Mouse (Mus musculus): ENCODE measurements around the gene Wfikkn1. TPM values are rescaled to one million over a fixed set of nuclear protein-coding genes. Genes with fewer than 3 reads are reported as not detected.

The Wfikkn1 gene
- polyA plus RNA-seq, 1 experiment from 2014 or later, result 0.65 TPM

DNA sequence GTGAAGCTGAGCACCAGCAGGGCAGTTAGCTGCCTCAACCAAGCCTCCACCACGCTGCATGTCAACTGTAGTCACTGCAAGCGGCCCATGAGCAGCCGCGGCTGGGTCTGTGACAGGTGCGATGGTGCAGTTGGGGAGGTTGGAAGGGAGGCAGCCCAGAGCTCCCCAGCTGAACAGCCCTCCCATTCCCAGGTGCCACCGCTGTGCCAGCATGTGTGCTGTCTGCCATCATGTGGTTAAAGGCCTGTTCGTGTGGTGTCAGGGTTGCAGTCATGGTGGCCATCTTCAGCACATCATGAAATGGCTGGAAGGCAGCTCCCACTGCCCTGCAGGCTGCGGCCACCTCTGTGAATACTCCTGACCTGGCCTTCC, 52.4 kb downstream of the Wfikkn1 start:
- Histone ChIP-seq H3K4me3 (replicated peaks) (peak overlapping the region; percentile 85), H3K27me3 (no peaks in the 10 kb centered on the region), H3K9me3 (replicated peaks) (no peaks in the 10 kb centered on the region), H3K36me3 (peaks cover 56% of the 10 kb centered on the region), H3K4me1 (replicated peaks) (peaks cover 70% of the 10 kb centered on the region), H3K27ac (peak overlapping the region; percentile 78), H3K4me2 (peak overlapping the region; percentile 99), H3K9ac (peak overlapping the region; percentile 81)
- WGBS (ENCODE audit: insufficient replicate concordance), result 83% methylated on average over 8 of the region's 8 CpGs
- no peak for DNase-seq
- no peak for ATAC-seq (ENCODE audit: low read depth)

Small RNA genes lying within 50 kb of the gene (microRNA-seq; reads per million reads assigned to microRNA genes)
- not detected for gene Mir3082

Other genes starting within 250 kb of the Wfikkn1 start
- 0.25 and 0.51 TPM in 2 replicates for gene Gng13, start 163.7 kb downstream of the Wfikkn1 start, polyA plus RNA-seq (2015; fragmentation: Nextera tagmentation; extraction: Ambion mirVana)
- 24.8 and 25.4 TPM in 2 replicates for gene Chtf18, start 153.4 kb downstream of the Wfikkn1 start, polyA plus RNA-seq (2015; fragmentation: Nextera tagmentation; extraction: Ambion mirVana)
- gene Rpusd1, start 153.2 kb downstream of the Wfikkn1 start, polyA plus RNA-seq (2015; fragmentation: Nextera tagmentation; extraction: Ambion mirVana), result 7.6 and 8.4 TPM in 2 replicates
- gene Mslnl, start 144.8 kb downstream of the Wfikkn1 start, polyA plus RNA-seq (2015; fragmentation: Nextera tagmentation; extraction: Ambion mirVana), result not detected in 2 replicates
- 0.81 and 1.2 TPM in 2 replicates for gene Msln, start 126.5 kb downstream of the Wfikkn1 start, polyA plus RNA-seq (2015; fragmentation: Nextera tagmentation; extraction: Ambion mirVana)
- gene Narfl, start 107.1 kb downstream of the Wfikkn1 start, polyA plus RNA-seq (2015; fragmentation: Nextera tagmentation; extraction: Ambion mirVana), result 16.4 and 17.5 TPM in 2 replicates
- 6.8 and 7.3 TPM in 2 replicates for gene Haghl, start 95.2 kb downstream of the Wfikkn1 start, polyA plus RNA-seq (2015; fragmentation: Nextera tagmentation; extraction: Ambion mirVana)
- gene Ccdc78, start 94.3 kb downstream of the Wfikkn1 start, polyA plus RNA-seq (2015; fragmentation: Nextera tagmentation; extraction: Ambion mirVana), result 0.05 and 0.07 TPM in 2 replicates
- gene Fam173a, start 88.0 kb downstream of the Wfikkn1 start, polyA plus RNA-seq (2015; fragmentation: Nextera tagmentation; extraction: Ambion mirVana), result 54.5 and 61.8 TPM in 2 replicates
- 0.46 TPM in 1 of 2 replicates, not detected in the other for gene AC134908.4, start 85.2 kb downstream of the Wfikkn1 start, polyA plus RNA-seq (2015; fragmentation: Nextera tagmentation; extraction: Ambion mirVana)
- 21.2 and 23.8 TPM in 2 replicates for gene Metrn, start 83.7 kb downstream of the Wfikkn1 start, polyA plus RNA-seq (2015; fragmentation: Nextera tagmentation; extraction: Ambion mirVana)
- 0.05 and 0.32 TPM in 2 replicates for gene Fbxl16, start 71.8 kb downstream of the Wfikkn1 start, polyA plus RNA-seq (2015; fragmentation: Nextera tagmentation; extraction: Ambion mirVana)
- 11.9 and 14.2 TPM in 2 replicates for gene Wdr24, start 57.2 kb downstream of the Wfikkn1 start, polyA plus RNA-seq (2015; fragmentation: Nextera tagmentation; extraction: Ambion mirVana)
- gene Jmjd8, start 52.0 kb downstream of the Wfikkn1 start, polyA plus RNA-seq (2015; fragmentation: Nextera tagmentation; extraction: Ambion mirVana), result 21.7 and 26.9 TPM in 2 replicates
- gene Stub1, start 47.5 kb downstream of the Wfikkn1 start, polyA plus RNA-seq (2015; fragmentation: Nextera tagmentation; extraction: Ambion mirVana), result 130 TPM in 2 replicates
- gene Rhbdl1, start 43.6 kb downstream of the Wfikkn1 start, polyA plus RNA-seq (2015; fragmentation: Nextera tagmentation; extraction: Ambion mirVana), result 0.20 and 0.30 TPM in 2 replicates
- 0.28 and 0.57 TPM in 2 replicates for gene Gm20683, start 39.1 kb downstream of the Wfikkn1 start, polyA plus RNA-seq (2015; fragmentation: Nextera tagmentation; extraction: Ambion mirVana)
- 12.8 and 13.5 TPM in 2 replicates for gene Rhot2, start 36.0 kb downstream of the Wfikkn1 start, polyA plus RNA-seq (2015; fragmentation: Nextera tagmentation; extraction: Ambion mirVana)
- 10.2 and 12.5 TPM in 2 replicates for gene Wdr90, start 19.4 kb downstream of the Wfikkn1 start, polyA plus RNA-seq (2015; fragmentation: Nextera tagmentation; extraction: Ambion mirVana)
- 62.1 and 66.2 TPM in 2 replicates for gene Mcrip2, start 12.1 kb downstream of the Wfikkn1 start, polyA plus RNA-seq (2015; fragmentation: Nextera tagmentation; extraction: Ambion mirVana)
- 43.9 and 46.9 TPM in 2 replicates for gene Mettl26, start 5.8 kb downstream of the Wfikkn1 start, polyA plus RNA-seq (2015; fragmentation: Nextera tagmentation; extraction: Ambion mirVana)
- 6.5 and 7.0 TPM in 2 replicates for gene Rab40c, start 38.9 kb upstream of the Wfikkn1 start, polyA plus RNA-seq (2015; fragmentation: Nextera tagmentation; extraction: Ambion mirVana)
- gene Pigq, start 64.1 kb upstream of the Wfikkn1 start, polyA plus RNA-seq (2015; fragmentation: Nextera tagmentation; extraction: Ambion mirVana), result 126 and 152 TPM in 2 replicates
- gene Nhlrc4, start 64.1 kb upstream of the Wfikkn1 start, polyA plus RNA-seq (2015; fragmentation: Nextera tagmentation; extraction: Ambion mirVana), result 5.1 and 7.2 TPM in 2 replicates
- 0.24 and 0.32 TPM in 2 replicates for gene A930017K11Rik, start 71.7 kb upstream of the Wfikkn1 start, polyA plus RNA-seq (2015; fragmentation: Nextera tagmentation; extraction: Ambion mirVana)
- 11.1 and 12.3 TPM in 2 replicates for gene Capn15, start 104.9 kb upstream of the Wfikkn1 start, polyA plus RNA-seq (2015; fragmentation: Nextera tagmentation; extraction: Ambion mirVana)
- 1.8 and 1.9 TPM in 2 replicates for gene Rab11fip3, start 188.7 kb upstream of the Wfikkn1 start, polyA plus RNA-seq (2015; fragmentation: Nextera tagmentation; extraction: Ambion mirVana)
- gene Decr2, start 209.5 kb upstream of the Wfikkn1 start, polyA plus RNA-seq (2015; fragmentation: Nextera tagmentation; extraction: Ambion mirVana), result 11.1 and 13.8 TPM in 2 replicates
- 56.2 and 58.8 TPM in 2 replicates for gene Nme4, start 214.7 kb upstream of the Wfikkn1 start, polyA plus RNA-seq (2015; fragmentation: Nextera tagmentation; extraction: Ambion mirVana)
- gene Tmem8, start 232.4 kb upstream of the Wfikkn1 start, polyA plus RNA-seq (2015; fragmentation: Nextera tagmentation; extraction: Ambion mirVana), result 1.3 and 1.7 TPM in 2 replicates
- 148 and 156 TPM in 2 replicates for gene Mrpl28, start 242.6 kb upstream of the Wfikkn1 start, polyA plus RNA-seq (2015; fragmentation: Nextera tagmentation; extraction: Ambion mirVana)

All from liver, embryonic 13.5 days (tissue).